Mouse (Mus musculus): ENCODE data around the gene Fcgr3. TPM values are rescaled to one million over a fixed set of nuclear protein-coding genes. Genes with fewer than 3 reads are reported as not detected.

The Fcgr3 gene
- polyA plus RNA-seq, 1 experiment, result 21.5 TPM

GRCm38 (mm10) chr1:171018737-171019136, 46.0 kb downstream of the Fcgr3 start, which contains the start of gene Fcgr4:
TSS of gene Fcgr4 (plus strand) at chr1:171018920.
- no peak for DNase-seq (ENCODE audit: extremely low spot score in 1 of 2, low spot score in 1 of 2)

- no peak for DNase-seq (ENCODE audit: extremely low spot score in 1 of 2, low spot score in 1 of 2)
These were observed 47.1 kb downstream of the Fcgr3 start for GRCm38 (mm10) chr1:171017468-171018158.

DNA sequence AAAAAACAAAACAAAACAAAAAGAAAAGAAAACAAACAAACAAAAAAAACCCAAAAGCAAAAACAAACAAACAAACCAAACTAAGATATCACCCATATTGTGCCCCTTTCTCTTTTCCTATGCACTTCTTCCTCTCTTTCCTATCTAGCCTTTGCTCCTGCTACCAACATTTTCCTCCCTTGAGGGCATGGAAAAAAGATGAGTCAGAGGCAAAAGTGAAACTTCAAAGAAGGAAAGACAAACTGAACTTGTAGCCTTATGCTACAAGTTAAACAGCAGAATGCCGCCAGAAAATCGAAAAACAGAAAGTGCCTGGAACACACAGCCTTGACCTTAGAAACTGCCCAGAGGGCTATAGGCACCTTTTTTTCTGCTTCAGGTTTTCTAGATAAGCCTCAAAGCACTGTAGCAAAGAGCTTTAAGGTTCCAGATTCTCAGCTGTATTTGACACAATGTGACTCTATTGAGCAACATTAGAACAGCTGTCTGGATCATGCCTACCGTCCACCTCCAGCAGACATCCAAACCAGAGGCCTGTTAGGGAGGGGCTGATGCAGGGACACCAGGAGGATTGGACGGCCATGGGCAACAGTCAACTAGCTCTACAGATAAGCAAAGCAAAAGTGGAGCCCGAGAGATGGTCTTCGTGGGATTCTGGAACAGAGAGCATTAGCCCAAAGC, 47.9 kb downstream of the Fcgr3 start:
- no peak for DNase-seq (ENCODE audit: extremely low spot score in 1 of 2, low spot score in 1 of 2)

- no peak for DNase-seq (ENCODE audit: extremely low spot score in 1 of 2, low spot score in 1 of 2)
These were observed 53.0 kb downstream of the Fcgr3 start for GRCm38 (mm10) chr1:171011733-171012132.

- DNase-seq (ENCODE audit: extremely low spot score in 1 of 2, low spot score in 1 of 2), result no peak
These were observed 57.8 kb downstream of the Fcgr3 start for GRCm38 (mm10) chr1:171006905-171007304.

- DNase-seq (ENCODE audit: extremely low spot score in 1 of 2, low spot score in 1 of 2), result no peak
These were observed 58.4 kb downstream of the Fcgr3 start for GRCm38 (mm10) chr1:171006335-171006734.

GRCm38 (mm10) chr1:171005586-171005985, 59.1 kb downstream of the Fcgr3 start:
- no peak for DNase-seq (ENCODE audit: extremely low spot score in 1 of 2, low spot score in 1 of 2)

- no peak for DNase-seq (ENCODE audit: extremely low spot score in 1 of 2, low spot score in 1 of 2)
These were observed 59.7 kb downstream of the Fcgr3 start for GRCm38 (mm10) chr1:171005081-171005480.

Other genes with a start within 250 kb of the Fcgr3 start
- gene Atf6, start 197.2 kb downstream of the Fcgr3 start, polyA plus RNA-seq (2012; rRNA removed), result 21.9 and 23.6 TPM in 2 replicates
- gene Gm26620, start 179.9 kb downstream of the Fcgr3 start, polyA plus RNA-seq (2012; rRNA removed), result 0.50 and 1.0 TPM in 2 replicates
- 30.1 and 33.8 TPM in 2 replicates for gene Dusp12, start 179.4 kb downstream of the Fcgr3 start, polyA plus RNA-seq (2012; rRNA removed)
- 0.58 and 0.97 TPM in 2 replicates for gene Fcrlb, start 152.0 kb downstream of the Fcgr3 start, polyA plus RNA-seq (2012; rRNA removed)
- not detected in 2 replicates for gene Fcrla, start 137.4 kb downstream of the Fcgr3 start, polyA plus RNA-seq (2012; rRNA removed)
- 7.0 and 8.1 TPM in 2 replicates for gene Fcgr2b, start 88.4 kb downstream of the Fcgr3 start, polyA plus RNA-seq (2012; rRNA removed)
- 0.23 and 0.64 TPM in 2 replicates for gene Fcgr4, start 46.0 kb downstream of the Fcgr3 start, polyA plus RNA-seq (2012; rRNA removed)
- 1.4 and 3.8 TPM in 2 replicates for gene Cfap126, start 49.0 kb upstream of the Fcgr3 start, polyA plus RNA-seq (2012; rRNA removed)
- 206 and 256 TPM in 2 replicates for gene Sdhc, start 85.7 kb upstream of the Fcgr3 start, polyA plus RNA-seq (2012; rRNA removed)
- gene Mpz, start 85.8 kb upstream of the Fcgr3 start, polyA plus RNA-seq (2012; rRNA removed), result 1.4 and 2.2 TPM in 2 replicates
- 514 and 520 TPM in 2 replicates for gene Pcp4l1, start 131.3 kb upstream of the Fcgr3 start, polyA plus RNA-seq (2012; rRNA removed)
- 0.10 and 0.17 TPM in 2 replicates for gene Nr1i3, start 149.0 kb upstream of the Fcgr3 start, polyA plus RNA-seq (2012; rRNA removed)
- 75.9 and 77.3 TPM in 2 replicates for gene Tomm40l, start 157.6 kb upstream of the Fcgr3 start, polyA plus RNA-seq (2012; rRNA removed)
- gene Apoa2, start 160.1 kb upstream of the Fcgr3 start, polyA plus RNA-seq (2012; rRNA removed), result 3.9 and 5.2 TPM in 2 replicates
- gene Fcer1g, start 169.4 kb upstream of the Fcgr3 start, polyA plus RNA-seq (2012; rRNA removed), result 37.1 and 40.6 TPM in 2 replicates
- 10.2 and 10.9 TPM in 2 replicates for gene Adamts4, start 185.5 kb upstream of the Fcgr3 start, polyA plus RNA-seq (2012; rRNA removed)
- gene Ndufs2, start 186.5 kb upstream of the Fcgr3 start, polyA plus RNA-seq (2012; rRNA removed), result 212 and 225 TPM in 2 replicates
- gene B4galt3, start 205.4 kb upstream of the Fcgr3 start, polyA plus RNA-seq (2012; rRNA removed), result 65.2 and 73.7 TPM in 2 replicates
- gene Ppox, start 216.3 kb upstream of the Fcgr3 start, polyA plus RNA-seq (2012; rRNA removed), result 69.4 and 83.5 TPM in 2 replicates
- 73.0 and 83.2 TPM in 2 replicates for gene Usp21, start 223.1 kb upstream of the Fcgr3 start, polyA plus RNA-seq (2012; rRNA removed)
- gene Ufc1, start 230.1 kb upstream of the Fcgr3 start, polyA plus RNA-seq (2012; rRNA removed), result 90.5 and 94.3 TPM in 2 replicates

Data from frontal cortex, adult 2 months (tissue).